Mouse (Mus musculus): ENCODE measurements at regions not wholly inside any gene's neighbourhood (a gene's known extent, or its start where the extent isn't known, plus 50 kb on each side); places are given as distances from the start of the nearest gene placed in this dataset.

GRCm38 (mm10) chr17:45209387-45209663, 224.2 kb downstream of the Cdc5l start:
- TF ChIP-seq CTCF (IDR thresholded peaks at IDR 0.05; ENCODE audit: control insufficient read depth, insufficient read depth, insufficient read length): no peak
- TF ChIP-seq MAX (IDR thresholded peaks at IDR 0.05): no peak
